Mouse (Mus musculus): Measurements from ENCODE around the gene 4930426L09Rik. TPM values are rescaled to one million over a fixed set of nuclear protein-coding genes. Genes with fewer than 3 reads are reported as not detected.

Gene 4930426L09Rik
- polyA plus RNA-seq, 1 experiment from 2014 or later: 0.49 TPM

GRCm38 (mm10) chr2:18988885-18989284 is 9.3 kb upstream of the 4930426L09Rik start:
- H3K4me1 ChIP-seq (ENCODE audit: control insufficient read depth, insufficient read depth, low read length): no peaks in the 10 kb centered on the region
- no peak overlapping the region for H3K9ac ChIP-seq (ENCODE audit: low read depth, low read length)
- WGBS: 86% methylated on average over 3 of the region's 3 CpGs
- no peak overlapping the region for H3K27ac ChIP-seq (replicated peaks; ENCODE audit: low read depth, low read length)
- no peak overlapping the region for H3K4me3 ChIP-seq (ENCODE audit: low read depth, low read length)
- H3K9me3 ChIP-seq (ENCODE audit: control insufficient read depth, low read length): peaks cover 9% of the 10 kb centered on the region; the same call in 1 of the 2 replicates
- H3K4me2 ChIP-seq (ENCODE audit: low read depth, low read length): no peak overlapping the region
- no peak for DNase-seq (ENCODE audit: low spot score)
- no peak for ATAC-seq (ENCODE audit: low read depth)
- H3K36me3 ChIP-seq (ENCODE audit: control insufficient read depth, insufficient read depth, low read length): no peaks in the 10 kb centered on the region
- H3K27me3 ChIP-seq (replicated peaks; ENCODE audit: control insufficient read depth, insufficient read depth, low read length): no peaks in the 10 kb centered on the region

- H3K27me3 ChIP-seq (replicated peaks; ENCODE audit: control insufficient read depth, insufficient read depth, low read length): no peaks in the 10 kb centered on the region
- H3K4me2 ChIP-seq (ENCODE audit: low read depth, low read length): no peak overlapping the region
- no peak for DNase-seq (ENCODE audit: low spot score)
- no peak for ATAC-seq (ENCODE audit: low read depth)
- no peak overlapping the region for H3K4me3 ChIP-seq (ENCODE audit: low read depth, low read length)
- no peak overlapping the region for H3K27ac ChIP-seq (replicated peaks; ENCODE audit: low read depth, low read length)
- H3K36me3 ChIP-seq (ENCODE audit: control insufficient read depth, insufficient read depth, low read length): no peaks in the 10 kb centered on the region
- H3K9me3 ChIP-seq (ENCODE audit: control insufficient read depth, low read length): peaks cover 9% of the 10 kb centered on the region; the same call in 1 of the 2 replicates
- 78% methylated on average over 7 of the region's 7 CpGs for WGBS
- peaks cover 7% of the 10 kb centered on the region; the same call in 1 of the 2 replicates for H3K4me1 ChIP-seq (ENCODE audit: control insufficient read depth, insufficient read depth, low read length)
- H3K9ac ChIP-seq (ENCODE audit: low read depth, low read length): no peak overlapping the region
These were observed 5.3 kb upstream of the 4930426L09Rik start for GRCm38 (mm10) chr2:18992512-18993510.

GRCm38 (mm10) chr2:18996451-18997211 is 1.5 kb upstream of the 4930426L09Rik start:
- Histone ChIP-seq H3K4me2 (ENCODE audit: low read depth, low read length) (peak overlapping the region; percentile 98), H3K27me3 (replicated peaks; ENCODE audit: control insufficient read depth, insufficient read depth, low read length) (no peaks in the 10 kb centered on the region), H3K9ac (ENCODE audit: low read depth, low read length) (peak overlapping the region; percentile 75), H3K4me1 (ENCODE audit: control insufficient read depth, insufficient read depth, low read length) (peaks cover 11% of the 10 kb centered on the region; the same call in 1 of the 2 replicates), H3K36me3 (ENCODE audit: control insufficient read depth, insufficient read depth, low read length) (no peaks in the 10 kb centered on the region), H3K4me3 (ENCODE audit: low read depth, low read length) (peak overlapping the region; percentile 65), H3K9me3 (ENCODE audit: control insufficient read depth, low read length) (peaks cover 3% of the 10 kb centered on the region; the same call in 1 of the 2 replicates), H3K27ac (replicated peaks; ENCODE audit: low read depth, low read length) (no peak overlapping the region)
- under 1% methylated on average over 25 of the region's 25 CpGs for WGBS
- ATAC-seq (ENCODE audit: low read depth) (no peak), DNase-seq (ENCODE audit: low spot score) (peak; percentile 38)

GRCm38 (mm10) chr2:18997387-18997971 is 664 bp upstream of the 4930426L09Rik start:
- Histone ChIP-seq H3K4me2 (ENCODE audit: low read depth, low read length) (peak overlapping the region; percentile 98), H3K9ac (ENCODE audit: low read depth, low read length) (peak overlapping the region; percentile 75), H3K4me3 (ENCODE audit: low read depth, low read length) (peak overlapping the region; percentile 65), H3K27ac (replicated peaks; ENCODE audit: low read depth, low read length) (peak overlapping the region; percentile 77), H3K36me3 (ENCODE audit: control insufficient read depth, insufficient read depth, low read length) (no peaks in the 10 kb centered on the region), H3K9me3 (ENCODE audit: control insufficient read depth, low read length) (no peaks in the 10 kb centered on the region), H3K4me1 (ENCODE audit: control insufficient read depth, insufficient read depth, low read length) (peaks cover 11% of the 10 kb centered on the region; the same call in 1 of the 2 replicates), H3K27me3 (replicated peaks; ENCODE audit: control insufficient read depth, insufficient read depth, low read length) (no peaks in the 10 kb centered on the region)
- peak; percentile 61 for ATAC-seq (ENCODE audit: low read depth)
- WGBS: 2% methylated on average over 38 of the region's 46 CpGs
- peak; percentile 62 for DNase-seq (ENCODE audit: low spot score)

GRCm38 (mm10) chr2:18999395-18999794 is 1.3 kb downstream of the 4930426L09Rik start:
- H3K4me1 ChIP-seq (ENCODE audit: control insufficient read depth, insufficient read depth, low read length): peaks cover 11% of the 10 kb centered on the region; the same call in 1 of the 2 replicates
- DNase-seq (ENCODE audit: low spot score): no peak
- 92% methylated on average over 2 of the region's 2 CpGs for WGBS
- H3K9me3 ChIP-seq (ENCODE audit: control insufficient read depth, low read length): no peaks in the 10 kb centered on the region
- no peak for ATAC-seq (ENCODE audit: low read depth)
- H3K27ac ChIP-seq (replicated peaks; ENCODE audit: low read depth, low read length): no peak overlapping the region
- H3K27me3 ChIP-seq (replicated peaks; ENCODE audit: control insufficient read depth, insufficient read depth, low read length): no peaks in the 10 kb centered on the region
- H3K4me2 ChIP-seq (ENCODE audit: low read depth, low read length): no peak overlapping the region
- no peaks in the 10 kb centered on the region for H3K36me3 ChIP-seq (ENCODE audit: control insufficient read depth, insufficient read depth, low read length)
- no peak overlapping the region for H3K4me3 ChIP-seq (ENCODE audit: low read depth, low read length)
- H3K9ac ChIP-seq (ENCODE audit: low read depth, low read length): no peak overlapping the region

GRCm38 (mm10) chr2:19004801-19005200 is 6.7 kb downstream of the 4930426L09Rik start:
- Histone ChIP-seq H3K9ac (ENCODE audit: low read depth, low read length) (no peak overlapping the region), H3K27me3 (replicated peaks; ENCODE audit: control insufficient read depth, insufficient read depth, low read length) (no peaks in the 10 kb centered on the region), H3K36me3 (ENCODE audit: control insufficient read depth, insufficient read depth, low read length) (no peaks in the 10 kb centered on the region), H3K27ac (replicated peaks; ENCODE audit: low read depth, low read length) (no peak overlapping the region), H3K4me3 (ENCODE audit: low read depth, low read length) (no peak overlapping the region), H3K4me2 (ENCODE audit: low read depth, low read length) (no peak overlapping the region), H3K9me3 (ENCODE audit: control insufficient read depth, low read length) (no peaks in the 10 kb centered on the region), H3K4me1 (ENCODE audit: control insufficient read depth, insufficient read depth, low read length) (no peaks in the 10 kb centered on the region)
- WGBS: 60% methylated on average over 10 of the region's 10 CpGs
- ATAC-seq (ENCODE audit: low read depth): no peak
- no peak for DNase-seq (ENCODE audit: low spot score)

- ATAC-seq (ENCODE audit: low read depth): no peak
- Histone ChIP-seq H3K27ac (replicated peaks; ENCODE audit: low read depth, low read length) (no peak overlapping the region), H3K4me3 (ENCODE audit: low read depth, low read length) (no peak overlapping the region), H3K36me3 (ENCODE audit: control insufficient read depth, insufficient read depth, low read length) (no peaks in the 10 kb centered on the region), H3K9ac (ENCODE audit: low read depth, low read length) (no peak overlapping the region), H3K4me1 (ENCODE audit: control insufficient read depth, insufficient read depth, low read length) (no peaks in the 10 kb centered on the region), H3K27me3 (replicated peaks; ENCODE audit: control insufficient read depth, insufficient read depth, low read length) (no peaks in the 10 kb centered on the region), H3K4me2 (ENCODE audit: low read depth, low read length) (no peak overlapping the region), H3K9me3 (ENCODE audit: control insufficient read depth, low read length) (no peaks in the 10 kb centered on the region)
- WGBS: 81% methylated on average over 7 of the region's 7 CpGs
- DNase-seq (ENCODE audit: low spot score): no peak
These were observed 8.0 kb downstream of the 4930426L09Rik start for GRCm38 (mm10) chr2:19006124-19006523.

GRCm38 (mm10) chr2:19007580-19007979 is 9.4 kb downstream of the 4930426L09Rik start:
- DNase-seq (ENCODE audit: low spot score): no peak
- H3K27me3 ChIP-seq (replicated peaks; ENCODE audit: control insufficient read depth, insufficient read depth, low read length): no peaks in the 10 kb centered on the region
- WGBS: 57% methylated on average over 4 of the region's 4 CpGs
- H3K4me3 ChIP-seq (ENCODE audit: low read depth, low read length): no peak overlapping the region
- H3K9me3 ChIP-seq (ENCODE audit: control insufficient read depth, low read length): no peaks in the 10 kb centered on the region
- H3K4me2 ChIP-seq (ENCODE audit: low read depth, low read length): no peak overlapping the region
- H3K27ac ChIP-seq (replicated peaks; ENCODE audit: low read depth, low read length): no peak overlapping the region
- H3K4me1 ChIP-seq (ENCODE audit: control insufficient read depth, insufficient read depth, low read length): no peaks in the 10 kb centered on the region
- no peak for ATAC-seq (ENCODE audit: low read depth)
- H3K36me3 ChIP-seq (ENCODE audit: control insufficient read depth, insufficient read depth, low read length): no peaks in the 10 kb centered on the region
- no peak overlapping the region for H3K9ac ChIP-seq (ENCODE audit: low read depth, low read length)

All from embryonic facial prominence, embryonic 14.5 days (tissue).